ENCODE assay signal across 7 mouse cellular contexts in the genomic region with DNA sequence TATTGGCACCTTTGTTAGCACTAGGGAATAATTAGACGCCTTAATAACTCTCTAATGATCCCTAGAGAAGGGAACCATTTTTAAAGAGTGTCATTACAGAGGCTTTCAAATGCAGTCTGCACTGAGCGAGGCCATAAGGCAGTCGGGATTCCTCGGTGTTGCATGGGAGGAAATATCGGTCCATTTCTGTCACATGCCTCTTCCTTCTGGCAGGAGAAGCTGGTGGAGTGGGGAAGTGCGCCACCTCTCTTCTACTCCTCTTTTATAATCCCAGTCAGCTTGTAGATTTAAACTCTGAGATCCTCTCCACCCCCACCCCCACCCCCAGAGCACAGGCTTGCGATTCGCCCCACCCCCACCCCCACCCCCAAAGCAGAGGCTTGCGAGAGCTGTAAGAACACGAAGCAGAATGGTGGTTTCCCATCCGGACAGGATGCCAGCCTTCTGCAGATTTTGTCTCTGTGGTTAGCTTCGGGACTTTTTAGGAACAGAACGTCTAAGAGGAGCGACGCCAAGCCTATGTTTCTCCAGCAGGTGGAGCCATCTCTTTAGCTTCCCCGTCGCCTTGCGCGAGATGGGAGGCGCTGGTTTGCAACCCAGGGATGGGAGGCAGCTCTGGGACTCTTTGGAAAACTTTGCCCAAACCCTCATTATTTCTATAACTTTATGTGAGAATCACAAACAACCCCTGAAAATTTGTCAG. TPM values are rescaled to one million over a fixed set of nuclear protein-coding genes. Genes with fewer than 3 reads are reported as not detected.
DNase-seq lines count a peak whose midpoint lies in the region; ATAC-seq and TF ChIP-seq lines count a peak whose summit lies in the region.

No protein-coding gene starts in this region.

- H3K4me3 ChIP-seq in cortical plate, adult 2 months (ENCODE audit: insufficient read depth, low read length), result 0 out of 2 replicates have a peak overlapping the region, but pooled peaks have one; percentile 11

- peak; percentile 76 for TF ChIP-seq CTCF in cortical plate, adult 2 months (IDR thresholded peaks at IDR 0.05; ENCODE audit: extremely low read depth, insufficient read depth, low read length)

- ATAC-seq in megakaryocyte, adult 5-6 weeks (ENCODE audit: poor library complexity, severe bottlenecking), result peak; percentile 68

- no peak overlapping the region for H3K27ac ChIP-seq in cortical plate, adult 2 months (ENCODE audit: insufficient read depth, low read length)

- no peaks in the 10 kb centered on the region for H3K4me1 ChIP-seq in cortical plate, adult 2 months (ENCODE audit: control insufficient read depth, insufficient read depth, low read length)

- intact Hi-C loops in gastrocnemius, postnatal 14 days (cut with DNase I; ENCODE audit: low total_unique reads), result loop anchor here (5.0 kb wide), 1 partner anchor 403 kb away; no protein-coding TSS in a partner anchor

- DNase-seq in adrenal gland, adult 2 months, result peak; percentile 76
- DNase-seq in gastrocnemius, postnatal 14 days, result peak; percentile 72
- peak; percentile 67 for DNase-seq in induced T-regulatory cell, adult 2 months (ENCODE audit: low read depth)
- DNase-seq in left cerebral cortex, adult 18-20 months (ENCODE audit: low spot score in 2 of 2), result peak; percentile 75
- DNase-seq in right cerebral cortex, postnatal 25 days, result peak; percentile 67

- TF ChIP-seq POLR2A in cortical plate, adult 2 months (IDR thresholded peaks at IDR 0.05; ENCODE audit: extremely low read depth, insufficient read depth, low read length), result no peak

RNA-seq across cellular contexts. Expression of gene Six2, which starts 23.3 kb away (rescaled TPM):
- total RNA-seq in adrenal gland, adult 2 months (2021), result not detected
- polyA plus RNA-seq in adrenal gland, adult 2 months (2012; rRNA removed), result 0.12 and 0.18 TPM in 2 replicates
- 0.36 and 0.48 TPM in 2 replicates for polyA plus RNA-seq in cortical plate, adult 2 months (2012; rRNA removed)
- total RNA-seq in gastrocnemius, postnatal 14 days (2021), result 10 to 100 TPM in 1 of 2 experiments, 1 to 10 TPM in 1; 6.2 to 12.2 TPM
- total RNA-seq in left cerebral cortex, adult 18-20 months (2021), result under 1 TPM; 0.87 to 0.93 TPM
- not detected in 2 replicates for total RNA-seq in megakaryocyte, adult 5-6 weeks (2015)
- total RNA-seq in megakaryocyte, adult 5-6 weeks (2017), result not detected in 2 replicates

RNA-seq across cellular contexts. Expression of gene Six3, which starts 51.4 kb away (rescaled TPM):
- total RNA-seq in adrenal gland, adult 2 months (2021), result not detected
- not detected in 2 replicates for polyA plus RNA-seq in adrenal gland, adult 2 months (2012; rRNA removed)
- polyA plus RNA-seq in cortical plate, adult 2 months (2012; rRNA removed), result 0.06 and 2.3 TPM in 2 replicates
- not detected for total RNA-seq in gastrocnemius, postnatal 14 days (2021)
- 1 to 10 TPM; 2.9 to 6.1 TPM for total RNA-seq in left cerebral cortex, adult 18-20 months (2021)
- not detected in 2 replicates for total RNA-seq in megakaryocyte, adult 5-6 weeks (2015)
- total RNA-seq in megakaryocyte, adult 5-6 weeks (2017), result not detected in 2 replicates
